Mouse (Mus musculus) adrenal gland, postnatal 10 days (tissue): ENCODE data around the gene Mettl8. TPM values are rescaled to one million over a fixed set of nuclear protein-coding genes. Genes with fewer than 3 reads are reported as not detected.

ENCODE experiments used
- DNase-seq: peaks from one replicate; pipeline ENCODE4 v3.0.0; 2021; ENCODE audit warnings: mixed read lengths
- total RNA-seq, 2 experiments: library from RNA; stranded (reverse); gene quantifications; 2 replicates each; pipeline ENCODE4 v1.2.3; 2021

Mettl8 gene
- total RNA-seq, 2 experiments from 2014 or later: 10.8 to 16.4 TPM

- peak; percentile 12 for DNase-seq
Observed at GRCm38 (mm10) chr2:70989201-70990191, 65.9 kb downstream of the Mettl8 start.

- DNase-seq: peak; percentile 41
Observed at GRCm38 (mm10) chr2:70978271-70978670, 77.1 kb downstream of the Mettl8 start.

GRCm38 (mm10) chr2:70974769-70975168 lies 80.6 kb downstream of the Mettl8 start:
- DNase-seq: no peak

GRCm38 (mm10) chr2:70972795-70973518 lies 82.4 kb downstream of the Mettl8 start:
- DNase-seq: no peak

- DNase-seq: no peak
Observed at GRCm38 (mm10) chr2:70970158-70970741, 85.1 kb downstream of the Mettl8 start.

GRCm38 (mm10) chr2:70968305-70968704 lies 87.1 kb downstream of the Mettl8 start:
- DNase-seq: no peak

- no peak for DNase-seq
Observed at GRCm38 (mm10) chr2:70967216-70967615, 88.2 kb downstream of the Mettl8 start.

- DNase-seq: no peak
Observed at GRCm38 (mm10) chr2:70964809-70965208, 90.6 kb downstream of the Mettl8 start.

- DNase-seq: peak; percentile 53
Observed at GRCm38 (mm10) chr2:70962921-70963320, 92.5 kb downstream of the Mettl8 start.

- no peak for DNase-seq
Observed at GRCm38 (mm10) chr2:70961086-70961941, 94.1 kb downstream of the Mettl8 start.

GRCm38 (mm10) chr2:70960090-70960489 lies 95.3 kb downstream of the Mettl8 start:
- DNase-seq: no peak

GRCm38 (mm10) chr2:70959337-70959736 lies 96.0 kb downstream of the Mettl8 start:
- DNase-seq: no peak

- no peak for DNase-seq
Observed at GRCm38 (mm10) chr2:70958536-70958935, 96.8 kb downstream of the Mettl8 start.

- DNase-seq: no peak
Observed at GRCm38 (mm10) chr2:70953616-70954015, 101.8 kb downstream of the Mettl8 start.

- no peak for DNase-seq
Observed at GRCm38 (mm10) chr2:70951944-70952343, 103.4 kb downstream of the Mettl8 start.

GRCm38 (mm10) chr2:70944511-70945305 lies 110.7 kb downstream of the Mettl8 start:
- no peak for DNase-seq

GRCm38 (mm10) chr2:70940826-70941225 lies 114.6 kb downstream of the Mettl8 start:
- DNase-seq: no peak

- no peak for DNase-seq
Observed at GRCm38 (mm10) chr2:70938844-70939494, 116.4 kb downstream of the Mettl8 start.

GRCm38 (mm10) chr2:70934772-70935171 lies 120.6 kb downstream of the Mettl8 start:
- no peak for DNase-seq

- peak; percentile 10 for DNase-seq
Observed at GRCm38 (mm10) chr2:70933516-70933915, 121.9 kb downstream of the Mettl8 start.
